28 mouse cellular contexts compared by ENCODE assay signal in genomic region chr5:97996500-97997176, GRCm38 (mm10). TPM values are rescaled to one million over a fixed set of nuclear protein-coding genes. Genes with fewer than 3 reads are reported as not detected.
DNase-seq lines count a peak whose midpoint lies in the region; ATAC-seq lines count a peak whose summit lies in the region.
"Had no signal": no experiment of that assay in that cellular context is flagged by ENCODE, and none has a peak within 500 bp of the region (broad histone marks: within the 10 kb centered on the region; RNA-seq: fewer than 3 reads in every experiment).

No protein-coding gene starts in this region.

- no peak overlapping the region for H3K4me2 ChIP-seq in kidney, embryonic 15.5 days
- no peak overlapping the region for H3K4me2 ChIP-seq in liver, embryonic 16.5 days (ENCODE audit: low read depth, low read length)
- no peak overlapping the region for H3K4me2 ChIP-seq in intestine, embryonic 14.5 days (ENCODE audit: low read length)
- H3K4me2 ChIP-seq: embryonic facial prominence, embryonic 12.5 days; heart, embryonic 12.5 days; hindbrain, embryonic 15.5 days had no signal

- H3K9me3 ChIP-seq in kidney, embryonic 15.5 days (replicated peaks), result no peaks in the 10 kb centered on the region
- no peaks in the 10 kb centered on the region for H3K9me3 ChIP-seq in liver, embryonic 16.5 days (replicated peaks; ENCODE audit: control insufficient read depth, low read length)
- H3K9me3 ChIP-seq in intestine, embryonic 14.5 days (ENCODE audit: control insufficient read depth, low read length), result no peaks in the 10 kb centered on the region
- H3K9me3 ChIP-seq: embryonic facial prominence, embryonic 12.5 days; heart, embryonic 12.5 days; hindbrain, embryonic 10.5 days; hindbrain, embryonic 15.5 days had no signal

- H3K27me3 ChIP-seq in kidney, embryonic 15.5 days, result no peaks in the 10 kb centered on the region
- H3K27me3 ChIP-seq in liver, embryonic 16.5 days (ENCODE audit: control insufficient read depth, insufficient read depth, low read depth, low read length), result no peaks in the 10 kb centered on the region
- no peaks in the 10 kb centered on the region for H3K27me3 ChIP-seq in intestine, embryonic 14.5 days (replicated peaks; ENCODE audit: control insufficient read depth, insufficient read depth, low read length)
- H3K27me3 ChIP-seq: CH12.LX; embryonic facial prominence, embryonic 12.5 days; heart, embryonic 12.5 days; hindbrain, embryonic 15.5 days had no signal

- H3K4me1 ChIP-seq in kidney, embryonic 15.5 days, result no peaks in the 10 kb centered on the region
- no peaks in the 10 kb centered on the region for H3K4me1 ChIP-seq in liver, embryonic 16.5 days (ENCODE audit: control insufficient read depth, low read depth, low read length)
- H3K4me1 ChIP-seq in intestine, embryonic 14.5 days (replicated peaks; ENCODE audit: control insufficient read depth, insufficient read depth, low read length), result no peaks in the 10 kb centered on the region
- H3K4me1 ChIP-seq: embryonic facial prominence, embryonic 12.5 days; heart, embryonic 12.5 days; hindbrain, embryonic 10.5 days; hindbrain, embryonic 15.5 days had no signal

- WGBS in kidney, embryonic 15.5 days, result 65% methylated on average over 6 of the region's 6 CpGs
- WGBS in liver, embryonic 16.5 days (ENCODE audit: insufficient replicate concordance), result 56% methylated on average over 6 of the region's 6 CpGs
- whole genome bisulfite sequencing in intestine, embryonic 14.5 days, result 61% methylated on average over 6 of the region's 6 CpGs

- ATAC-seq in kidney, embryonic 15.5 days (replicated peaks; ENCODE audit: low FRiP score), result 0 out of 2 replicates have a peak, but pooled peaks have one; percentile 52
- peak; percentile 48; the same call in 1 of the 2 replicates for ATAC-seq in liver, embryonic 16.5 days (ENCODE audit: low read depth)
- peak; percentile 70; the same call in 1 of the 2 replicates for ATAC-seq in intestine, embryonic 14.5 days (replicated peaks; ENCODE audit: low FRiP score, low TSS enrichment, low read depth)
- no peak for ATAC-seq in inflammation-experienced regulatory T-cells, adult 6 months
- ATAC-seq: activated CD4-positive, CD25-positive, alpha-beta regulatory T cell, adult 4 months; forebrain, embryonic 14.5 days; midbrain, embryonic 16.5 days had no signal

- 0 out of 2 replicates have a peak overlapping the region, but pooled peaks have one; percentile 45 for H3K27ac ChIP-seq in kidney, embryonic 15.5 days
- H3K27ac ChIP-seq in liver, embryonic 16.5 days (ENCODE audit: low read length), result no peak overlapping the region
- H3K27ac ChIP-seq in intestine, embryonic 14.5 days (ENCODE audit: low read depth), result no peak overlapping the region
- H3K27ac ChIP-seq: embryonic facial prominence, embryonic 12.5 days; hindbrain, embryonic 10.5 days; hindbrain, embryonic 15.5 days; left cerebral cortex, adult 2 months had no signal

- peak; percentile 2 for DNase-seq in embryo, embryonic 10 days (ENCODE audit: low spot score)
- no peak for DNase-seq in embryo, embryonic 9.5 days (ENCODE audit: extremely low spot score)
- DNase-seq in kidney, adult 8-10 months, result no peak
- no peak for DNase-seq in liver
- no peak for DNase-seq in intestine, embryonic 14.5 days (ENCODE audit: low spot score)
- DNase-seq: adrenal gland, adult 2 months; cerebellum, adult 2 months; cerebellum, postnatal 25 days; gastrocnemius, postnatal 25 days; heart, adult 11 months; heart, postnatal 10 days; kidney, adult 11 months; lung, postnatal 14 days; right cerebral cortex, postnatal 25 days; thymus, adult 18-20 months; thymus, postnatal 25 days had no signal

- no peak overlapping the region for H3K9ac ChIP-seq in kidney, embryonic 15.5 days
- no peak overlapping the region for H3K9ac ChIP-seq in liver, embryonic 16.5 days (ENCODE audit: low read depth, low read length)
- no peak overlapping the region for H3K9ac ChIP-seq in intestine, embryonic 14.5 days (ENCODE audit: low read length)
- H3K9ac ChIP-seq: embryonic facial prominence, embryonic 12.5 days; heart, embryonic 12.5 days; hindbrain, embryonic 15.5 days had no signal

- H3K4me3 ChIP-seq in kidney, embryonic 15.5 days (replicated peaks), result no peak overlapping the region
- H3K4me3 ChIP-seq in liver, embryonic 16.5 days (ENCODE audit: low read depth, low read length), result no peak overlapping the region
- H3K4me3 ChIP-seq in intestine, embryonic 14.5 days (ENCODE audit: low read depth, low read length), result no peak overlapping the region
- H3K4me3 ChIP-seq: embryonic facial prominence, embryonic 12.5 days; heart, embryonic 12.5 days; hindbrain, embryonic 10.5 days; hindbrain, embryonic 15.5 days; left cerebral cortex, adult 2 months had no signal

- peaks cover 8% of the 10 kb centered on the region; the same call in 1 of the 2 replicates for H3K36me3 ChIP-seq in kidney, embryonic 15.5 days
- H3K36me3 ChIP-seq in liver, embryonic 16.5 days (ENCODE audit: control insufficient read depth, insufficient read depth), result peaks cover 2% of the 10 kb centered on the region; the same call in 1 of the 2 replicates
- peaks cover 18% of the 10 kb centered on the region; the same call in 1 of the 2 replicates for H3K36me3 ChIP-seq in intestine, embryonic 14.5 days (ENCODE audit: control insufficient read depth, insufficient read depth, low read length)
- H3K36me3 ChIP-seq: hindbrain, embryonic 15.5 days had no signal

RNA-seq across cellular contexts. Expression of gene Antxr2, which starts 34.2 kb away (rescaled TPM):
- 18.8 TPM in 2 replicates for polyA plus RNA-seq in kidney, embryonic 15.5 days (2015; fragmentation: Nextera tagmentation; extraction: Ambion mirVana)
- 7.3 and 7.8 TPM in 2 replicates for polyA plus RNA-seq in liver, embryonic 16.5 days (2015; fragmentation: Nextera tagmentation; extraction: Ambion mirVana)
- polyA plus RNA-seq in intestine, embryonic 14.5 days (2014; fragmentation: Nextera tagmentation; extraction: Ambion mirVana), result 23.7 and 24.6 TPM in 2 replicates
- 10 to 100 TPM in 2 of 3 experiments, 1 to 10 TPM in 1; 9.8 to 12.6 (median 12.0) TPM for polyA plus RNA-seq in inflammation-experienced regulatory T-cells, adult 6 months (2017; shearing (Covaris generic))
